Mouse (Mus musculus): ENCODE measurements around the gene Prune2.
A peak's percentile ranks its signal among the peaks of the same experiment; 100 is the strongest.

Prune2 gene

GRCm38 (mm10) chr19:17264481-17265196 is 308.7 kb downstream of the Prune2 start:
- peak; percentile 14 to 34 for DNase-seq

DNA sequence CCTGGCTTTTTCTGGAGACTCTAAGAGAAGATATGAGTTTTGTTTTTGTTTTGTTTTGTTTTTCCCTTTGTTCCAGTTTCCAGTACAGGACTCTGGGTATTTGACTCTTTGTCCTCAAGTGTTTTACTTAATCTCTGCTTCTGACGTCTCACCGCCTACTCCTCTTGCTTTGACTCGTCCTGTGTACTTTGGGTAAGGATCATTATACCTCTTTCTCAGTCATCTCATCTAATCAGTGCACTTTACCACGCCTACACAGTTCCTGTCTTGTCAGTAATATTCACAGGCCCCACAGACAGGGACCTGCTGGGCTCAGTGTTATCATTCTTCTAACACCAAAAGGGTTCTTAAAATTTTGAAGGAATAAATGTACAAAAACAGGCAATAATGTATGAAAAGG is 312.8 kb downstream of the Prune2 start:
- no peak for DNase-seq

DNA sequence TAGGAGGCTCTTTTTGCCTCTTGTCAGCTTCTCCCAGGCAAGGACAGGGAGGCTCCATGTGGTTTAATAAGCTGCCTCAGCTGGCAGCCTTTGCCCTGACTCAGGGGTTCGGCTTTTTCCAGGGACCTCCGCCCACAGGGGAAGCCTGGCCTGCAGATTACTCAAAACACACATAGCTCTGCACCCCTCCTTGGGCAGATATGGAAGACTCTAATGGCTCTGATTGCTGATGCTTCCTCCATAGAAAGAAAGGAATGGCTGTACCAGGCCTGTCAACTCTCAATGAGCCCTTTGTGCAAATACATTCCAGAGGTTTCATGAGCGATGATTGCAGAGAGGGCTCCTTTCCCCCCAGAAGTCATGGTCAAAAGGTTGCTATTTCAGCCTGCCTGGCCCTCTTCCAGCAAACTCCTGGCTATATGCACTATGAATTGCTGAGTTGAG is 315.3 kb downstream of the Prune2 start:
- DNase-seq: no peak

- no peak for DNase-seq
These were observed 317.1 kb downstream of the Prune2 start for GRCm38 (mm10) chr19:17272988-17273387.

All from B cell, adult 2 months (primary cell).